Mouse (Mus musculus): ENCODE results near the gene Hid1. TPM values are rescaled to one million over a fixed set of nuclear protein-coding genes. Genes with fewer than 3 reads are reported as not detected.

The Hid1 gene
- 43.3 and 45.0 TPM in 2 replicates for polyA plus RNA-seq (2012; rRNA removed)

- under 1% methylated on average over 39 of the region's 39 CpGs for WGBS
- peaks cover 11% of the 10 kb centered on the region for H3K4me1 ChIP-seq (ENCODE audit: control insufficient read depth, insufficient read depth, low read length)
- peak; percentile 90 for DNase-seq
- peak within 1 kb of the TSS; percentile 78 for H3K4me3 ChIP-seq (replicated peaks; ENCODE audit: extremely low read depth, low read depth, low read length)
- TF ChIP-seq CTCF (IDR thresholded peaks at IDR 0.05; ENCODE audit: insufficient read depth, low read length) (no peak), POLR2A (IDR thresholded peaks at IDR 0.05; ENCODE audit: borderline replicate concordance, extremely low read depth, low read depth, low read length) (peak; percentile 54; the same call in 1 of the 2 replicates)
Measured at GRCm38 (mm10) chr11:115367395-115367944, at the start of gene Hid1. Hid1 (minus strand) TSS chr11:115367756.

DNA sequence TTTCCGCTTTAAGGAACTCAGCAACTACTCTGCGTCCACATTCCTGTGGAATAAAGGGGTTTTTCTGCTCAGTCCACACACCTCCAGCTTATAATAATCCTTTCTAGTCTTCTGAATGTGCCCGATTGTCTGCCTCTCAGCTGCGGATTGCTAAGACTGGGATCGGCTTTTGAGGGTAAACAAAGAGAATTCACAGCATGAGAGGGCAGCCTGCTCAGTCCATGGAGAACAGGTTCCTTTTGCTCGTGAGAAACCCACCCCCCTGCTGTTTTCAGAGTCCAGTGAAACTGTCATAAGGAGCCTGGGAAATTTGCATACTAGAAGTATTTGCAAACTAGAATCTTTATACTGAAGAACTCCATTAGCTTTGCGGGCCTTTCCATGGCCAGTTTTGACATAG lies 42.0 kb upstream of the Hid1 start:
- peaks cover 14% of the 10 kb centered on the region for H3K4me1 ChIP-seq (ENCODE audit: control insufficient read depth, insufficient read depth, low read length)
- whole genome bisulfite sequencing, result 83% methylated on average over 7 of the region's 7 CpGs

GRCm38 (mm10) chr11:115408266-115408920 lies 40.8 kb upstream of the Hid1 start:
- Histone ChIP-seq H3K4me1 (ENCODE audit: control insufficient read depth, insufficient read depth, low read length) (peaks cover 17% of the 10 kb centered on the region), H3K4me3 (replicated peaks; ENCODE audit: extremely low read depth, low read depth, low read length) (no peak overlapping the region)
- 45% methylated on average over 6 of the region's 6 CpGs for WGBS
- TF ChIP-seq POLR2A (IDR thresholded peaks at IDR 0.05; ENCODE audit: borderline replicate concordance, extremely low read depth, low read depth, low read length) (no peak), CTCF (IDR thresholded peaks at IDR 0.05; ENCODE audit: insufficient read depth, low read length) (no peak)
- no peak for DNase-seq

More for the DNA sequence above, 42.0 kb upstream of the Hid1 start:
- TF ChIP-seq CTCF (IDR thresholded peaks at IDR 0.05; ENCODE audit: insufficient read depth, low read length) (no peak), POLR2A (IDR thresholded peaks at IDR 0.05; ENCODE audit: borderline replicate concordance, extremely low read depth, low read depth, low read length) (no peak)
- no peak overlapping the region for H3K4me3 ChIP-seq (replicated peaks; ENCODE audit: extremely low read depth, low read depth, low read length)
- DNase-seq, result no peak

DNA sequence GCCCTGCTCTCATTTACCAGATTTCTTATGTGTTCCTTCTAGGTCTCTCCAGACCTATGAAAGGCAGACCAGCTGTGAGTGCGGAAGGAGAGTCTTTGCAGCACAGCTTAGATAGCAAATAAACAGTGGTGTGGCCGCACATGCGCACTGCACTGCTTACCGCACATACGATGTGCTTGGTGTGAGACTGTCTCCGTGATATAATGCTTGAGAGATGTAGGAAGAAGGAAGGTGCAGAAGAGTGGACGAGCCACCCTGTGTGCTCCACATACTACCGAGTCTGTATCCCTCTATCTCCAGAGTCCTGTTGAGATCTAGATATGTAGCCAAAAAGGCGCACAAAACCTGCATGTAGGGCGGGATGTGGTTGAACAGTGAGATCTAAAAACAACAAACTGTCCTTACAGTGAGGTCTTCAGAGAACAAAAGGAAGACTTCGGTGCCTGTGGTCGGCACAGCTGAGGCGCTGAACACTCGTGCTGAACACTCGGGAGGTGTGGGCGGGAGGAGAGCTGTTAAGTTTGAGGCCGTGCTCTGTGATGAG lies 39.4 kb upstream of the Hid1 start:
- no peak for DNase-seq
- 88% methylated on average over 17 of the region's 17 CpGs for WGBS
- TF ChIP-seq POLR2A (IDR thresholded peaks at IDR 0.05; ENCODE audit: borderline replicate concordance, extremely low read depth, low read depth, low read length) (no peak), CTCF (IDR thresholded peaks at IDR 0.05; ENCODE audit: insufficient read depth, low read length) (no peak)
- H3K4me1 ChIP-seq (ENCODE audit: control insufficient read depth, insufficient read depth, low read length), result peaks cover 14% of the 10 kb centered on the region
- no peak overlapping the region for H3K4me3 ChIP-seq (replicated peaks; ENCODE audit: extremely low read depth, low read depth, low read length)

GRCm38 (mm10) chr11:115405723-115406122 lies 38.2 kb upstream of the Hid1 start:
- WGBS, result 97% methylated on average over 6 of the region's 6 CpGs
- no peak for DNase-seq
- TF ChIP-seq POLR2A (IDR thresholded peaks at IDR 0.05; ENCODE audit: borderline replicate concordance, extremely low read depth, low read depth, low read length) (no peak), CTCF (IDR thresholded peaks at IDR 0.05; ENCODE audit: insufficient read depth, low read length) (no peak)
- Histone ChIP-seq H3K4me1 (ENCODE audit: control insufficient read depth, insufficient read depth, low read length) (peaks cover 11% of the 10 kb centered on the region), H3K4me3 (replicated peaks; ENCODE audit: extremely low read depth, low read depth, low read length) (no peak overlapping the region)

GRCm38 (mm10) chr11:115403338-115404124 lies 36.0 kb upstream of the Hid1 start, which contains the start of gene Mrpl58:
Mrpl58 (plus strand) TSS chr11:115403752.
- 4% methylated on average over 50 of the region's 50 CpGs for WGBS
- DNase-seq, result peak; percentile 92
- Histone ChIP-seq H3K4me3 (replicated peaks; ENCODE audit: extremely low read depth, low read depth, low read length) (peak within 1 kb of the TSS; percentile 98), H3K4me1 (ENCODE audit: control insufficient read depth, insufficient read depth, low read length) (peaks cover 9% of the 10 kb centered on the region)
- TF ChIP-seq POLR2A (IDR thresholded peaks at IDR 0.05; ENCODE audit: borderline replicate concordance, extremely low read depth, low read depth, low read length), result peak; percentile 75
- no peak for TF ChIP-seq CTCF (IDR thresholded peaks at IDR 0.05; ENCODE audit: insufficient read depth, low read length)

DNA sequence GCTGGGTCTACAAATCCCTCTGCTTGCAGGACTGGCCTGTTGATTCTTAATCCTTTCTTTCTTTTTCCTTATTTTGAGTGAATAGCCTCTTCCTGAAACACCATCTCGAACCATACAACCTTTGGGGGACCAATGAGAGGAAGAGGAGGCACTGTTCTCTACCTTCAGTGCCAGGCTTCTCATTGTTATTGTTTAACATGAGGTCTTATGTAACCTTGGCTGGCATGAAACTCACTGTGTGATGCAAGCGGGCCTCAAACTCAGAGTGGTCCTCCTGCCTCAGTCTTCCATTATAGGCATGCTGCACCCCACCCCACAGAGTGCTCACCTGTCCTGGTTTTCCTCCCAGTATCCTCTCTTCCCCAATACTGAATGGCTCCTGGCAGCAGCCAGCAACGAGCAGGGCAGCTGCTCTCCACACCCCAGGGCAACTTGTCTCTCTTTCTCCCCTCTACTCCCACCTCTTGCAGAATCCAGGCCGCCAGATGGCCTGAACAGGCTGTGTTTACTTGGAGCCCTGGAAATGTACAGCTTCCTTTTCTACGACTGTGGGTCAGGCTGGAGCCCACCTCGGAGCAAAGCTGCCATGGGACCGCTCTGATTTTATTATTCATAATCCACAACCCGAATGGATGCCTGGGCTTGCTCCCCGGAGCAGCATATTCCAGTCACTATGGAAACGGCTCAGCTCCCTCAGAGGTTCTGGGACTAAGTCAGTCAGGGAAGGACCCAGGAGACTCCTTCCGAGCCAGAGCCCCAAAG lies 33.3 kb upstream of the Hid1 start:
- no peak for DNase-seq
- no peak overlapping the region for H3K4me3 ChIP-seq (replicated peaks; ENCODE audit: extremely low read depth, low read depth, low read length)
- peaks cover 5% of the 10 kb centered on the region for H3K4me1 ChIP-seq (ENCODE audit: control insufficient read depth, insufficient read depth, low read length)
- TF ChIP-seq CTCF (IDR thresholded peaks at IDR 0.05; ENCODE audit: insufficient read depth, low read length) (no peak), POLR2A (IDR thresholded peaks at IDR 0.05; ENCODE audit: borderline replicate concordance, extremely low read depth, low read depth, low read length) (no peak)
- 43% methylated on average over 11 of the region's 11 CpGs for WGBS

GRCm38 (mm10) chr11:115400126-115400525 lies 32.6 kb upstream of the Hid1 start:
- Histone ChIP-seq H3K4me1 (ENCODE audit: control insufficient read depth, insufficient read depth, low read length) (peaks cover 5% of the 10 kb centered on the region), H3K4me3 (replicated peaks; ENCODE audit: extremely low read depth, low read depth, low read length) (no peak overlapping the region)
- no peak for DNase-seq
- TF ChIP-seq POLR2A (IDR thresholded peaks at IDR 0.05; ENCODE audit: borderline replicate concordance, extremely low read depth, low read depth, low read length), result no peak
- TF ChIP-seq CTCF (IDR thresholded peaks at IDR 0.05; ENCODE audit: insufficient read depth, low read length), result no peak
- WGBS, result 65% methylated on average over 3 of the region's 3 CpGs

- no peak overlapping the region for H3K4me3 ChIP-seq (replicated peaks; ENCODE audit: extremely low read depth, low read depth, low read length)
- no peak for TF ChIP-seq POLR2A (IDR thresholded peaks at IDR 0.05; ENCODE audit: borderline replicate concordance, extremely low read depth, low read depth, low read length)
- no peak for TF ChIP-seq CTCF (IDR thresholded peaks at IDR 0.05; ENCODE audit: insufficient read depth, low read length)
- peaks cover 3% of the 10 kb centered on the region for H3K4me1 ChIP-seq (ENCODE audit: control insufficient read depth, insufficient read depth, low read length)
- 38% methylated on average over 7 of the region's 7 CpGs for WGBS
- no peak for DNase-seq
Measured at GRCm38 (mm10) chr11:115398085-115398484, 30.5 kb upstream of the Hid1 start.

Measured in lung, adult 2 months (tissue).